Mouse (Mus musculus) 3T3-L1 (cell line): Measurements from ENCODE around the gene Gm11487.
A peak's percentile ranks its signal among the peaks of the same experiment; 100 is the strongest.
"Not testable (repeated sequence)": the region's sequence is repeated elsewhere in the genome, so short reads cannot be mapped to it uniquely, and the experiment has no call there.

Experiments used
- DNase-seq: peaks from one replicate; pipeline ENCODE4 v3.0.0-alpha.2; 2015; ENCODE audit warnings: low read depth, low spot score

The Gm11487 gene

DNA sequence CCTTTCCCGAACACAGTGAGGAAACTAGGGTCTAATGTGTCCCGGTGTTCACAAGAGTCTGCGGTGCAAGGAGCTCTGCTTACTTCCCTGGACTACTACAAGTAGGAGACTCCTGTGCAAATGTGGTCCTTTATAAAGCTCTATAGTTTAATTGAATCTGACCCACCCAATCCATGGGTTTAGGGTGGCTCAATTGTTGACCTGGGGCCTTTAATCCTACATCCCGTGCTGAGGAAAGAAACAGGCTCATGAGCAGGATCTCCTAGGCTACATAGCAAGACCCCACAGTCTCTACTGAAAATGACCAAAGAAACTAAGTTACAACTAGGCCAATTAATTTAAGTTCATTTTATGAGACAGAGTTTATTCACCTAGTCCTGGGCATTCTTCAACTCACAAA, at the start of gene Gm11487:
TSS of gene Gm11487 (minus strand) at position 101 of the 400 bp plus-strand sequence.
- DNase-seq = not testable (repeated sequence)

DNA sequence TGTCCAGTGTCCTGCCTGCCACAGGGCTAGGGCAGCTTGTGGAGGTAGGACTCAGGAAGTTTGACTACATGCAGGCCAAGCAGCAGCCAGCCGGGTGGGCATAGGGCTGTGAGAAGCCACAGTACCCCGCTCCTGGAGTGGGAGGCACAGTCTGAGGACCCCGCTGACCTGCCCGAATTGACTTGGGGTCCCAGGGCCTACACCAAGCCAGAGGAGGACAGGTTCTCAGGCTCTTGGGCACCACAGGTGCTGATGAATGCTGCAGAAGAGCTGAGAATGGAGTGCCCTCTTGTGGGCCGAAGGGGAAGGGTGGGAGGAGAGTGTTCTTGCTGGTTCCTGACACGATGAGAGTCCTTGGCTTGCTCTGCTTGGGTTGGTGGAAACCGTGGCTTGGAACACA, 39.8 kb upstream of the Gm11487 start:
- peak; percentile 1 for DNase-seq

DNA sequence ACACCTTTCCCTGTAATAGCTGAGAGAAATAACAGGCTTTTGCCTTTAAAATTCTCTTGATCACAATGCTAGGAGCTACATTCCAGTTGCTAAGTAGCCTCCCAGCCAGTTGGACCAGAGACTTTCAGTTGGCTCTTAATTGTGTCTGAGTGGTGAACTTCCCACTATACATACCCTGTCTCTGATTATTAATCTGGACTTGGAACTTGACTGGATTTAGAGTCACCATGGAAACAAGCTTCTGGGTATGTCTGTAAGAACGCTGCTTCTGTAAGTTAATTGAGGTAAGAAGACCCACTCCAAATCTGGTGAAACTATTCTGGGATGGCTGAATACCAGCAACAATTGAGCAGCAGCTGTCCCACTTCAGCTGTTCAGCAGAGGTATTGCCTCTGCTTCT, 37.7 kb upstream of the Gm11487 start:
- DNase-seq = no peak

DNA sequence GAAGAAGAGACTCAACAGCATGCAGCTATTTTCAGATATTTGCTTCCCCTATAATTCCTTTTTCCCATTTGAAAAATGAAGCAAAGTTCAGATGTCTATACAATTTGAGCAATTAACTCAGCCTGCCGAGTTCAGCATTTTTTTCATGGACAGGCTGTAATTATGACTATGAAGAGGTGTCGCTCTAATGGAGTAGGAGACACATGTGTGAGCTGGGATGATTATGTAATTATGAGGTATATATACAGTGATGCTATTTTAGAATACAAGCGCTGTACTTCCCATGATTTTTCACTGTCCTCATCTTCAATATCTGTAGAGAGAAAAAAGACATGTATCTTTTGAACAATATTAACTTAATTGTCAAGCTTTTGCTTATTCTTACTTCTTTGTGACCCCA, 21.0 kb upstream of the Gm11487 start:
- DNase-seq = no peak

DNA sequence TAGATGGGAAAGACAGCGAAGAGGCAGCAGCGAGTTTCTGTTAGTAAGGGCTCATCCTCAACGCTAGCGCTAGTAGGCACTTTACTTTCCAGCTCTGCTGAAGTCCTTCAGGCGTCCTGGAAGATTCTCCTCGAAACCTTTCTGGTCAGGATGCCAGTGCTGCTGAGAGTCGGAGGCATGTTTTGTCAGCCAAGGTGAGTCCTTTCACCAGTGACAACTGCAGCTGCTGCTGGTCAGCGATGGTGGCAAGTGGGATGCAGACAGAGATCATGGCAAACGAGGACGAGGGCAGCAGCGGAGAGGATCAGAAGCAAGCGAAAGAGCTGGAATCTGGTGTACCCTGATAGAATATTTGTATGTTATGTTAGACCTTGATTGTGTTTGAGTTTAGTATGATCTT, 18.2 kb upstream of the Gm11487 start:
- no peak for DNase-seq

DNA sequence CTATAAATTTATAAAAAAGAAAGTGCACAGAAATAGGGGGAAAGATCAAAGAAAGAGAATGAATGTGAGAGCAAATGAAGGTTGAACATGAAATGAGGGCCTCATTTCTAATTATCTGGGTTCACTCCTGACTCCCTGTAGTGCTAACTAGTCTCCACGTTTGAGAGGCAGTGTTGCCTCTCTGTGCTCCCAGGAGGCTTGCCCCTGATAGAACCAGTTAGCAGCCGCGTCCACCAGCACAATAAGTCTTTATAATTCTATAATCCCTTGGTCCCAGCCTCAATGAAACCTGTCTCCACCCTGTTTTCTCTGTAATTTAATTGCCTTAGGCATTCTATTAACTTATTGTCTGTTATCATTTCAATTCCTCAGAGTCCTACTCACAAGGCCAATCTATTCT, 38.3 kb downstream of the Gm11487 start:
- no peak for DNase-seq
